In the genomic region with DNA sequence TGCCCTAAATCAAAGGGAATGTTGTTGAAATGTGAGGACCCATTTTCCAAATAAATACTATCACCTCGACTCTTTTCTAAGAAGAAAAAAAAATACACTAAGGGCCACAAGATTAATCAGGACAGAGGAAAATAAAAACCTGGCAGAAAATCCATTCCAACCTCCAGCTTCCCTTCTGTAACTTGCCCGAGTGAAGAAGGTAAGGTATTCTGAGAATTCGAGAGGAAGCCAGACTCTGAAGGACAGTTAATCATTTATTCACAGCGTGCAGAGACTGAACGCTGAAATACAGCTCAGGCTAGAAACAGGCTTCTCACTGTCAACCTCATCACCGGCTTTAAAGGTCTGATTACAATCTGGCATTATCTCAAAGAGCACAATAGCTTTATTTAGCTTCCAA, we compare ENCODE assay signal across 28 mouse cellular contexts. TPM values are rescaled to one million over a fixed set of nuclear protein-coding genes. Genes with fewer than 3 reads are reported as not detected.
DNase-seq lines count a peak whose midpoint lies in the region; ATAC-seq and TF ChIP-seq lines count a peak whose summit lies in the region.
"Had no signal": no experiment of that assay in that cellular context is flagged by ENCODE, and none has a peak within 500 bp of the region (broad histone marks: within the 10 kb centered on the region; RNA-seq: fewer than 3 reads in every experiment).

No protein-coding gene starts in this region.

- DNase-seq in lung, embryonic 14.5 days, result peak; percentile 30
- DNase-seq in lung, postnatal 14 days, result no peak
- DNase-seq in G1E (ENCODE audit: low spot score), result no peak
- DNase-seq in Muller cell, postnatal 12 days (ENCODE audit: inconsistent ontology term), result peak; percentile 49
- DNase-seq in kidney, postnatal 14 days, result peak; percentile 67
- DNase-seq in adrenal gland, adult 8-10 months, result no peak
- no peak for DNase-seq in spleen, postnatal 10 days (ENCODE audit: low spot score in 2 of 2)
- DNase-seq: adrenal gland, postnatal 14 days; B cell, adult 2 months; cerebellum, adult 11-12 months; cerebellum, adult 9-11 months; gastrocnemius, postnatal 25 days; heart, adult 11 months; layer of hippocampus, postnatal 36 days; left cerebral cortex, postnatal 4 days; liver, postnatal 0 days; right cerebral cortex, adult 18-20 months had no signal

- no peak for ATAC-seq in lung, embryonic 14.5 days (ENCODE audit: insufficient read depth)
- ATAC-seq in G1E (ENCODE audit: extremely low read depth, insufficient number of reproducible peaks, low FRiP score, poor library complexity, severe bottlenecking), result peak; percentile 37
- ATAC-seq in hindbrain, embryonic 13.5 days (ENCODE audit: low FRiP score), result no peak
- ATAC-seq: forebrain, embryonic 15.5 days; intestine, embryonic 16.5 days; liver, embryonic 12.5 days; liver, postnatal 0 days; midbrain, embryonic 15.5 days had no signal

- WGBS in lung, embryonic 14.5 days, result 37% methylated on average over 6 of the region's 6 CpGs
- 67% methylated on average over 6 of the region's 6 CpGs for WGBS in hindbrain, embryonic 13.5 days

- no peak overlapping the region for H3K9ac ChIP-seq in lung, embryonic 14.5 days
- H3K9ac ChIP-seq in hindbrain, embryonic 13.5 days, result no peak overlapping the region
- H3K9ac ChIP-seq: embryonic facial prominence, embryonic 13.5 days; forebrain, embryonic 15.5 days; heart, embryonic 15.5 days; hindbrain, embryonic 12.5 days; liver, postnatal 0 days; midbrain, embryonic 15.5 days; neural tube, embryonic 12.5 days had no signal

- no peaks in the 10 kb centered on the region for H3K27me3 ChIP-seq in lung, embryonic 14.5 days (ENCODE audit: insufficient read depth, low read length)
- H3K27me3 ChIP-seq in G1E (ENCODE audit: insufficient read depth, low read length), result no peaks in the 10 kb centered on the region
- H3K27me3 ChIP-seq in hindbrain, embryonic 13.5 days, result no peaks in the 10 kb centered on the region
- H3K27me3 ChIP-seq: embryonic facial prominence, embryonic 13.5 days; forebrain, embryonic 15.5 days; heart, embryonic 15.5 days; hindbrain, embryonic 12.5 days; liver, embryonic 12.5 days; midbrain, embryonic 15.5 days; neural tube, embryonic 12.5 days had no signal

- H3K4me3 ChIP-seq in lung, embryonic 14.5 days (ENCODE audit: low read depth, low read length), result no peak overlapping the region
- no peak overlapping the region for H3K4me3 ChIP-seq in G1E (ENCODE audit: low read depth, low read length)
- H3K4me3 ChIP-seq in hindbrain, embryonic 13.5 days, result no peak overlapping the region
- H3K4me3 ChIP-seq: embryonic facial prominence, embryonic 13.5 days; forebrain, embryonic 10.5 days; forebrain, embryonic 15.5 days; heart, embryonic 10.5 days; heart, embryonic 15.5 days; hindbrain, embryonic 12.5 days; liver, embryonic 12.5 days; midbrain, embryonic 15.5 days; neural tube, embryonic 12.5 days had no signal

- H3K27ac ChIP-seq in lung, embryonic 14.5 days (ENCODE audit: low read depth), result no peak overlapping the region; the same call in 1 of the 2 replicates
- no peak overlapping the region for H3K27ac ChIP-seq in hindbrain, embryonic 13.5 days
- H3K27ac ChIP-seq: embryonic facial prominence, embryonic 13.5 days; forebrain, embryonic 10.5 days; forebrain, embryonic 15.5 days; heart, embryonic 10.5 days; heart, embryonic 15.5 days; hindbrain, embryonic 12.5 days; midbrain, embryonic 15.5 days; neural tube, embryonic 12.5 days had no signal

- TF ChIP-seq CTCF in lung, embryonic 14.5 days (IDR thresholded peaks at IDR 0.05; ENCODE audit: low read depth), result no peak
- no peak for TF ChIP-seq CTCF in G1E (IDR thresholded peaks at IDR 0.05; ENCODE audit: low read depth, low read length)

- H3K9me3 ChIP-seq in lung, embryonic 14.5 days (ENCODE audit: low read depth, low read length), result no peaks in the 10 kb centered on the region
- H3K9me3 ChIP-seq in G1E (replicated peaks), result no peaks in the 10 kb centered on the region
- H3K9me3 ChIP-seq in hindbrain, embryonic 13.5 days, result no peaks in the 10 kb centered on the region
- H3K9me3 ChIP-seq: embryonic facial prominence, embryonic 13.5 days; forebrain, embryonic 10.5 days; forebrain, embryonic 15.5 days; heart, embryonic 10.5 days; heart, embryonic 15.5 days; hindbrain, embryonic 12.5 days; liver, embryonic 12.5 days; midbrain, embryonic 15.5 days; neural tube, embryonic 12.5 days had no signal

- H3K4me1 ChIP-seq in lung, embryonic 14.5 days (ENCODE audit: insufficient read depth), result no peaks in the 10 kb centered on the region
- H3K4me1 ChIP-seq in G1E (ENCODE audit: insufficient read depth, low read depth, low read length), result peaks cover 52% of the 10 kb centered on the region
- no peaks in the 10 kb centered on the region for H3K4me1 ChIP-seq in hindbrain, embryonic 13.5 days (replicated peaks)
- H3K4me1 ChIP-seq: embryonic facial prominence, embryonic 13.5 days; forebrain, embryonic 10.5 days; forebrain, embryonic 15.5 days; heart, embryonic 15.5 days; hindbrain, embryonic 12.5 days; midbrain, embryonic 15.5 days; neural tube, embryonic 12.5 days had no signal

- H3K4me2 ChIP-seq in lung, embryonic 14.5 days, result no peak overlapping the region
- H3K4me2 ChIP-seq in hindbrain, embryonic 13.5 days, result no peak overlapping the region
- H3K4me2 ChIP-seq: embryonic facial prominence, embryonic 13.5 days; forebrain, embryonic 15.5 days; heart, embryonic 15.5 days; hindbrain, embryonic 12.5 days; midbrain, embryonic 15.5 days; neural tube, embryonic 12.5 days had no signal

- H3K36me3 ChIP-seq in lung, embryonic 14.5 days (ENCODE audit: insufficient read depth), result peaks cover 98% of the 10 kb centered on the region
- H3K36me3 ChIP-seq in G1E (replicated peaks), result peaks cover 93% of the 10 kb centered on the region
- H3K36me3 ChIP-seq in hindbrain, embryonic 13.5 days, result peaks cover 96% of the 10 kb centered on the region

RNA-seq across cellular contexts. Expression of a gene that starts 13.5 kb away (rescaled TPM):
- polyA plus RNA-seq in lung, embryonic 14.5 days (2014; fragmentation: Nextera tagmentation; extraction: Ambion mirVana), result 57.0 and 57.4 TPM in 2 replicates
- total RNA-seq in G1E (2014; fragmentation: Nextera tagmentation), result 75.9 and 79.0 TPM in 2 replicates
- total RNA-seq in G1E (2017), result 22.5 and 30.2 TPM in 2 replicates
- polyA plus RNA-seq in G1E (2012), result 113 and 145 TPM in 2 replicates
- total RNA-seq in adrenal gland, adult 8-10 months (2022), result 100 to 1,000 TPM in 3 of 4 experiments, 10 to 100 TPM in 1; 95.3 to 315 (median 114) TPM
- polyA plus RNA-seq in hindbrain, embryonic 13.5 days (2015; fragmentation: Nextera tagmentation; extraction: Ambion mirVana), result 83.7 and 92.0 TPM in 2 replicates

RNA-seq across cellular contexts. Expression of a gene that starts 55.4 kb away (rescaled TPM):
- 19.1 and 19.2 TPM in 2 replicates for polyA plus RNA-seq in lung, embryonic 14.5 days (2014; fragmentation: Nextera tagmentation; extraction: Ambion mirVana)
- total RNA-seq in G1E (2014; fragmentation: Nextera tagmentation) (15.4 and 18.1 TPM in 2 replicates), G1E (2017) (3.3 and 4.6 TPM in 2 replicates)
- polyA plus RNA-seq in G1E (2012), result 3.6 and 5.2 TPM in 2 replicates
- total RNA-seq in adrenal gland, adult 8-10 months (2022), result 10 to 100 TPM; 27.9 to 40.0 (median 34.9) TPM
- polyA plus RNA-seq in hindbrain, embryonic 13.5 days (2015; fragmentation: Nextera tagmentation; extraction: Ambion mirVana), result 10.7 and 12.2 TPM in 2 replicates

Comparison
In these comparisons a context has a peak if more than half of its experiments do, and no peak if none do; other contexts are left out.
1. DNase-seq: peak in lung, embryonic 14.5 days (single experiment), Muller cell, postnatal 12 days (single experiment) and kidney, postnatal 14 days (single experiment); none in lung, postnatal 14 days (single experiment), G1E (single experiment), adrenal gland, adult 8-10 months (single experiment) and spleen, postnatal 10 days (0 of 2).